Mouse (Mus musculus) lung, postnatal 0 days (tissue): ENCODE results near the gene Sox5.

Experiments used
- CTCF ChIP-seq: IDR thresholded peaks from 2 replicates; pipeline ENCODE4 v1.5.1; 2016; ENCODE audit warnings: antibody characterized with exemption, mild to moderate bottlenecking
- EP300 ChIP-seq: IDR thresholded peaks from 2 replicates; pipeline ENCODE4 v1.6.1; 2016; ENCODE audit warnings: antibody characterized with exemption, mild to moderate bottlenecking, control low read depth

GRCm38 (mm10) chr6:143916152-143916735 lies 865.5 kb downstream of the Sox5 start:
- TF ChIP-seq CTCF (no peak), EP300 (no peak)
